Mouse (Mus musculus): ENCODE measurements around the gene Taar7b. TPM values are rescaled to one million over a fixed set of nuclear protein-coding genes. Genes with fewer than 3 reads are reported as not detected.

Taar7b gene
- total RNA-seq (2021) = not detected

- no peak for DNase-seq
These were observed at the start of gene Taar7b for GRCm38 (mm10) chr10:23999639-24000038. Gene Taar7b (plus strand): TSS chr10:23999939.

GRCm38 (mm10) chr10:23951714-23952113 lies 48.0 kb upstream of the Taar7b start:
- no peak for DNase-seq

- no peak for DNase-seq
These were observed 40.7 kb upstream of the Taar7b start for GRCm38 (mm10) chr10:23959071-23959470.

DNA sequence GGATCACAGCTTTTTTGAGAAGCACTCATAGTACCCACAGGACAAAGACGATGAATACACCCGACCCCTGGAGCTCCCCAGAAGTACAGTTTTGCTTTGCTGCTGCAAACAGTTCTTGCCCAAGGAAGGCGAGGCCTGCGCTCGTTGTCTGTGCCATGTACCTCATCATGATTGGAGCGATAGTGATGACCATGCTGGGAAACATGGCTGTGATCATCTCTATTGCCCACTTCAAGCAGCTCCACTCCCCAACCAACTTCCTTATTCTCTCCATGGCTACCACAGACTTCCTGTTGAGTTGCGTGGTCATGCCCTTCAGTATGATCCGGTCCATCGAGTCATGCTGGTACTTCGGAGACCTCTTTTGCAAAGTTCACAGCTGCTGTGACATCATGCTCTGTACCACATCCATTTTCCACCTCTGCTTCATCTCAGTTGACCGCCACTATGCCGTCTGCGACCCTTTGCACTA lies 39.3 kb upstream of the Taar7b start, which contains the start of gene Taar4:
TSS of gene Taar4 (plus strand) at position 51 of the 472 bp plus-strand sequence.
- no peak for DNase-seq

DNA sequence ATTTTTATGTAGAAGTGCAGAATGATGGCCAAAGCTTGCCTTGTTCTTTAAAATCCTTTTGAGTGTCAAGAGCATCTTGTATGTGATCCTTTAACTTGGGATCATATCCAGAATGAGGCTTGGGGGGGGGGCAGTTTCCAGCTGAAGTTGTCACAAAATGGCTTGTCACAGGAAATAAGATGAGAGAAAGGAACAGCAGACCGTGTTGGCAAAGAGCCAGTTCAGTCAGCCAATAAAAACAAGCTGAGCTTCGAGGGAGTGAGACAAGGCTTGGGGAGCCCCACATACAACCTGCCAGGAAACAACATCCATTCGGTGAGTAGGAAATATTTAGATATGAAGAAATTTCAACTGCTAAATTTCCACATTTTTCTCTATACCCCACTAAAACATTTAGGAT lies 36.3 kb upstream of the Taar7b start:
- DNase-seq = peak; percentile 48

DNA sequence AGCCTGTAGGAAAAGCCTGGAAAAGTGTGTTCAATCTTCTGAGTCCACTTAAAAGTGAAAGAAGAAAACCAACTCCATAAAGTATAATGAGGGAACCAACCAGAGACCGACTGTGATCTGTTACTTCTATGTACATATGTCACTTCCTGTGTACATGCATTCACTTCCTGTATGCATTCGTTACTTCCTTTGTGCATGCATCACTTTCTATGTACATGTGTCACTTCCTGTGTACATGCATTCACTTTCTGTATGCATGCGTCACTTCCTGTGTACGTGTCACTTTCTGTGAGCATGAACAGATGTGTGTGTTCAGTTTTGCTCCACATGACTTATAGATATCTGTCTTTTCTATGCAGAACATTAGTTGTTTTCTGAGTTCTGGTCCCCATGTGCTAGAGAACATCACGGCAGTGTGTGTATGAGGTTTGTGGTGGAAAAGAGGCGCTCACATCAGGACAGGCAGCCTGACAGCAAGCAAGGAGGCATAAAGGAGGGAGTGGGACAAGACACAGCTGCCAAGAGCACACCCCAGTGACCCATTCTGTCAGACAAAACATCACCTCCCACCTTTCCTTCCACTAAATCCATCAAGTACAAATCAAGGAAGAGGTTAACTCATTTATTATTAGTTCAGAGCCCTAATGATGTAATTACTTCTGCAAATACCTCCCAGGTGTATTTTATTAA lies 34.7 kb upstream of the Taar7b start:
- no peak for DNase-seq

DNA sequence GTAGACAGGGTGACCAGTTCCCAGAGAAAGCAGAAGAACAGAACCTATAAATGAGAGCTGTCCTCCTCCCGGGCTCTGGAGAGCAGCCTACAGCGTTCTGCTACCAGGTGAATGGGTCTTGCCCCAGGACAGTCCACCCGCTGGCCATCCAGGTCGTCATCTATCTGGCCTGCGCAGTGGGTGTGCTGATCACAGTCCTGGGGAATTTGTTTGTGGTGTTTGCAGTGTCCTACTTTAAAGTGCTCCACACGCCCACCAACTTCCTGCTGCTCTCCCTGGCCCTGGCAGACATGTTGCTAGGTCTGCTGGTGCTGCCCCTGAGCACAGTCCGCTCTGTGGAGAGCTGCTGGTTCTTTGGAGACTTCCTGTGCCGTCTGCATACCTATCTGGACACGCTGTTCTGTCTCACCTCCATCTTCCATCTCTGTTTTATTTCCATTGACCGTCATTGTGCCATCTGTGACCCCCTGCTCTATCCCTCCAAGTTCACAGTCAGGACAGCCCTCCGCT lies 29.0 kb upstream of the Taar7b start, which contains the start of gene Taar5:
TSS of gene Taar5 (plus strand) at position 51 of the 510 bp plus-strand sequence.
- no peak for DNase-seq

GRCm38 (mm10) chr10:23971256-23971655 lies 28.5 kb upstream of the Taar7b start:
- DNase-seq = no peak

- no peak for DNase-seq
These were observed 21.8 kb upstream of the Taar7b start for GRCm38 (mm10) chr10:23977958-23978357.

GRCm38 (mm10) chr10:23978901-23979705 lies 20.6 kb upstream of the Taar7b start:
- DNase-seq = peak; percentile 86

DNA sequence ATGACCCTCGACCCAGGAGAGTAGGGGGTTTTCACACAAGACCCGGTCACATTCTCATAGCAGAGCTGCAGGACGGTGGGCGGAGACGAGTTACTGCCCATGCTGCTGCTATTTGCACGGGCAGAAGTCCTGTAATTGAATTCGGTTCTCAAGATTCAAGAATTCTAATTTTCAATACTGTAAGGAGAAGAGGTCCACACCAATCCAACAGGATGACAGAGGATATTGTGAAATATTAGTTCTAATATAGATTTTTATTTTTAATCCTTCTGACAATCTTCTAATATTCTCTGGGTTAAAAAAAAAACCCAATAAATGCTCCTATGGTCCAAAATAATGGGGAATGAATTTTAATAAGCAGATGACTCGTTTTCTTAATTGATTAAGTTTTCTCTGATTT lies 14.2 kb upstream of the Taar7b start, which contains the start of gene Taar6:
TSS of gene Taar6 (minus strand) at position 101 of the 400 bp plus-strand sequence.
- DNase-seq = no peak

DNA sequence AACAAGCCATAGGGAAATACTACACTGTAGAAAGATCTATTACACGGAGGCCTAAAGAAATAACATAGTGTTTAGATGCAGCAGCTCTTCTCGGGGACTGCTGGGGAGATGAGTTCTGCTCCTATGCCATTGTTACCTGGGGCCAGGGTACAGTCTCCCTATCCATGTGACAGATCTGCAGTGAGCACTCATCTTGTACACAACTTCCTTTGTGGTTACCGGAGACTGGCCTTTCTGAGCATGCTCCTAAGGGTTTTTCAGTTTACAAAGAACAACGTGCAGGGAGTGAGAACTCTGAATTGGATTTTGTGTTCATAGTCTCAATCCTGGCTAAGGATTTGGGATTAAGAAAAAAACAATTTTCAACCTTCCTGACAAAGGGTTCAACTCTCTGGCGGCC lies 13.3 kb upstream of the Taar7b start:
- no peak for DNase-seq

DNA sequence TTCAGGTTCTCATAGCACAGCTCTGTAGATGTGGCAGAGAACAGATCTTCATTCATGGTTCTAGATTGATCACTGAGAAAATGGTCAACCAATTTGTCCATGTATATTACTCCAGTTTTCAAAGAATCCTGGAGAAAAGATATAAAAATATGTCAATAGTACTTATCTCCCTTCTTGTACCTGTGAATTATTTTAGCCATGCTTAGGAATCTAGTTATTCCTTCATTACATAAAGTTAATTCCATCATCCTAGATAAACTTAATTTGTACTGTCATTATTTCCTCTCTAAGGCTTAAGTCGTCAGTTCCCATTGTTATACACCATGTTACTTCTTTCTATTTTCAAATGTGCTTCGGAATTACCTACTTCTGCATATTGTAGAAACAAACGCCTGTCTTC lies 6.4 kb upstream of the Taar7b start, which contains the start of gene Taar7a:
TSS of gene Taar7a (minus strand) at position 101 of the 400 bp plus-strand sequence.
- DNase-seq = no peak

- DNase-seq = no peak
These were observed 6.7 kb downstream of the Taar7b start for GRCm38 (mm10) chr10:24006442-24006841.

GRCm38 (mm10) chr10:24007034-24007433 lies 7.3 kb downstream of the Taar7b start:
- no peak for DNase-seq

- DNase-seq = no peak
These were observed 8.4 kb downstream of the Taar7b start for GRCm38 (mm10) chr10:24008143-24008542.

GRCm38 (mm10) chr10:24026922-24027321 lies 27.2 kb downstream of the Taar7b start, which contains the start of gene Taar7d:
Gene Taar7d (plus strand): TSS chr10:24027222.
- no peak for DNase-seq

GRCm38 (mm10) chr10:24031347-24031746 lies 31.6 kb downstream of the Taar7b start:
- no peak for DNase-seq

- DNase-seq = no peak
These were observed 37.6 kb downstream of the Taar7b start, which contains the start of gene Taar7e for GRCm38 (mm10) chr10:24037314-24037713. Gene Taar7e (plus strand): TSS chr10:24037614.

- no peak for DNase-seq
These were observed 40.6 kb downstream of the Taar7b start for GRCm38 (mm10) chr10:24040120-24040869.

DNA sequence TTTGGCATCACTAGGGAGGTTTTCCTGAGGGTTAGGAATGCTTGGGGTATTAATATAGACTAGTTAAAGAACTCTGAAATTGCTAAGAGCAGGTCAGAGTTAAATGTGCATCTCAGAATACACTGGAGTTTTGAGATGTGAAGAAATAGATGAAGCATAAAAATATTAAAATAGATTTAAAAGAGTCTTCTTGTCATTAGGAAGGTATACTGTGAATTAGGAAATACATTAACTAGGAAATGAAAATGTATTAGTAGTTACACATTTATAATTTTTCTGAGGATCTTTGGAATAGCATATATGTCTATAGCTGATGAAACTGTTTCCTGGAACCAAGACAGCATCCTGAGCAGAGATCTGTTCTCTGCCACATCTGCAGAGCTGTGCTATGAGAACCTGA lies 49.5 kb downstream of the Taar7b start, which contains the start of gene Taar7f:
TSS of gene Taar7f (plus strand) at position 301 of the 400 bp plus-strand sequence.
- DNase-seq = no peak
